Mouse (Mus musculus) C2C12 (cell line): ENCODE measurements around the gene Fra10ac1.

Experiments
- CTCF ChIP-seq: IDR thresholded peaks from one replicate; pipeline ENCODE4 v1.5.1; 2011; ENCODE audit not compliant: control insufficient read depth, insufficient read depth, insufficient read length
- USF1 ChIP-seq: IDR thresholded peaks from one replicate; pipeline ENCODE4 v1.6.1; 2011; ENCODE audit warnings: low read depth, mild to moderate bottlenecking, control low read depth, moderate library complexity

GRCm38 (mm10) chr19:38187345-38187680 is 36.6 kb downstream of the Fra10ac1 start:
- no peak for TF ChIP-seq USF1
- TF ChIP-seq CTCF = no peak
